Mouse (Mus musculus) ovary, adult 18-20 months (tissue): ENCODE measurements around the gene Ttc23l.
"Not testable (repeated sequence)": the region's sequence is repeated elsewhere in the genome, so short reads cannot be mapped to it uniquely, and the experiment has no call there.

Source experiments
- DNase-seq: peaks from one replicate; pipeline ENCODE4 v3.0.0; 2022; ENCODE audit warnings: low spot score, mixed read lengths

Ttc23l gene

DNA sequence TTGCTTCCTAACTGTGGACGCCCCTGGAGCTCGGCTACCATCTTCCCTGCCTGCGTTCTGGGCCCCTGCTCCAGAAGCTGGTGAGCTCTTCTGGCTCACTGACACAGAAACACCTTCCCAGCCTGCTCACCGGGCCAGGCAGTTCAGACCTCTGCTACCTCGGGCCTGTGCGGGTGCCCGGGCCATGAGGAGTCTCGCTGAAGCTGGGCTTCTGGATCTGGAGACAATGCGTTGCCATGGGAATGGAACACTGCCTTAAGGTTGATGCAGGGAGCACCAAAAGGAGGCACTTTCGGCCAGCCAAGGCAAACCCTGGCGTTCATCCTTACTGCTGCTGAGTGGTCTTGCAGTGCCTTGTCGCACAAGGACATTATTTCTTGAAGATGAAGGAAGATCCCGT lies at the start of gene Ttc23l:
Gene Ttc23l (minus strand): TSS at position 204 of the 400 bp plus-strand sequence.
- no peak for DNase-seq

- no peak for DNase-seq
These were observed 40.9 kb upstream of the Ttc23l start for GRCm38 (mm10) chr15:10599413-10599812.

- DNase-seq: no peak
These were observed 40.1 kb upstream of the Ttc23l start for GRCm38 (mm10) chr15:10598259-10599225.

DNA sequence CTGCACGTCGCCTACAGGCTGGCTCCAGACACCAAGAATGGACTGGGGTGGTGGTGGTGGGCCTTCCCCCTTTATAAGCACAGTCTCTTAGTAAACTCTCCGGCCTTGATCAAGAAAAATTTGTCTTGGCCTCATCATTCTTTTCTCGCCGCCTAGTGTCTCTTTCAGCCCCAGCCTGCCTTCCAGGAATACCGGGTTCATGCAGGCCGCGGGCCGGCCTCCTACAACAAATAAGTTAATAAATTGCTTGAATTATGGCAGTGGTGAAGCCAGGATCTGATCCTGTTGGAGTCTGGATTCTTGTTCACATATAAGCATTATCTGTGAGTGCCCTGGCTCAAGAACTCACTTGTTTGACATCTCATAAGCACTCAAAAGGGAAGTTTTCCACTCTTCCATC lies 38.4 kb upstream of the Ttc23l start:
- DNase-seq: no peak

DNA sequence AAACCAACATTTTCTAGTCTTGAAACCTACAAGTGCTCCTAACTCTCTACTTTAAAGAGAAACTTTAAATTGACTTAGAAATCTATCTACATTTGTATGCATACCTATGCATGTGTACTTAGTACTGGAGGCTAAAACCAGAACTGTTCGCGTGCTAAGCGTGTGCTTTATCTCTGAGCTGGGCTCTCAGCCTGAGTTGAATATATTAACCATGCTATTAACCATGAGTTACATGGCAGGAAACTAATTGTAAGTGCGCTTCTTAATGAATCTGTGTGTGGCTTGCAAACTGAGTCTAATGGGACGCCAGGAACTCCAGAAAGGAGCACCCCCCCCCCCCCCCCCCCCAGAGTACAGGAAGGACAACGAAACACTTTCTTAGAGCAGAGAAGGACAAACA lies 36.9 kb upstream of the Ttc23l start:
- DNase-seq: no peak

DNA sequence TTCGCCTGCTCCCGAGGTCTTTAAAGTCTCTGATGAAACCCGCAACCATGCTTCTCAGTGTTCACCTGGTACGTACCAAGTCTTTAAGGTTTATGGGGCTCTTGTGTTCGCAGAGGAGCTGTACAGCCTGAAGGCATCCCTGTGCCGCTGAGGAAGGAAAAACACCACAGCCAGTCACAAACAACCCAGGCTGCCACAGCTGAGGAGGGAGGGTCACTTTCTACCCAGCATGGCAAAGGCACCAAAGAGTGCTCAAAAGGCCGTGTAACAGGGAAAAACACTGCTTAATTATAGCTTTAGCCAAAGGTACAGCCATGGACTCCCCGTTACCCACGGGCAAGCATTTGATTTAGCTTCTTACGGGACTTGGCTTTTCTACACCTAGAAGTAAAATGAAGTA lies 36.4 kb upstream of the Ttc23l start:
- no peak for DNase-seq

- DNase-seq: no peak
These were observed 34.6 kb upstream of the Ttc23l start for GRCm38 (mm10) chr15:10593094-10593493.

DNA sequence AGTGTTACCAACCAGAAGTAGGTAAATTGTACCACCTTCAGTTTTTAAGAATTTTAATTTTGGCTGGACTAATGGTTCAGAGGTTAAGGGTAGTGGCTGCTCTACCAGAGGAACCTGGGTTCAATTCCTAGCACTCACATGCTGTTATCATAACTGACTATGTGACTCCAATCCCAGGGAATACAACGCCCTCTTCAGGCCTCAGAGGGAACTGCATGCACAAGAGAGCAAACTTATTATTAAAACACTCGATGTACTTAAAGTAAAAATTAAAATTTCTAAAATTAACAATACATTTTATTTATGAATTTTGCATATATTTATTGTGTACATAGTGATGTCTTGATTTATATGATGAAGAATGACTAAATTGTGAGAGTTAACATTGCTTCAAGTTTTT lies 28.1 kb upstream of the Ttc23l start:
- DNase-seq: no peak

DNA sequence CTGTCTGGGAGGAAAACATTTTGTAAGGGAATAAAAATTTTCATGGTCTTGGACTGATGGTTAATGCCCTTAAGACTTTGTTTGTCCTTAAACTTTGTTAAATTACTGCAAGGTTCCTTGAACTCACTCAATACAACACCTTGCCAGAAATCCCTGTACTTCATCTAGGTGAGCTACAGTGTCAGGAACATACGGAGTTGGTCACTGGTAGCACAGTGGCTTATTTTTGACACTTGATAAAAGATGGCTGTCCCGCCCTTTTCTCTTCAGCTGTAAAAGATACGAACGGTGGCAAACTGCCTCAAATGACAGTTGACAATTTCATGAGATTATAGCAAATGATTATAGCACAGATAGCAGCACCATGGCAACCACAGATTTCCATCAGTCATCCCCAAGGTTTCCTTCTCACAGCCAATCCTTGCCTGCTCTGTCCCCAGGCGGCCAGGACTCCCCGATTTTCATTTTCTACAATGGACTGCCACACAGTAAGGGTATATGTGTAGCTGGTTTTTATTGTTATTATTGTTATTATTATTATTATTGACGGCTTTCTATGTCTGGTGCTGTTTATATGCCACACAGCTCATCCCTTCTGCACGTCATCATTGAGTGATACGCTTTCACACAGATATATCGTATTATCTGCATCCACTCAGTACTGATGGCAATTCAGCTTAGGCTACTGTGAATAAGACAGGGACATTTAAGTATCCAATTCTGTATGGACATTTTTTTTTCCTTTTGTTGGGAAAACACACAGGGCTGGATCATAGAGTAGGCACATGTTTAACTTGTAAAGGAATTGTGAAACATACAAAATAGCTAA lies 26.1 kb upstream of the Ttc23l start:
- no peak for DNase-seq

DNA sequence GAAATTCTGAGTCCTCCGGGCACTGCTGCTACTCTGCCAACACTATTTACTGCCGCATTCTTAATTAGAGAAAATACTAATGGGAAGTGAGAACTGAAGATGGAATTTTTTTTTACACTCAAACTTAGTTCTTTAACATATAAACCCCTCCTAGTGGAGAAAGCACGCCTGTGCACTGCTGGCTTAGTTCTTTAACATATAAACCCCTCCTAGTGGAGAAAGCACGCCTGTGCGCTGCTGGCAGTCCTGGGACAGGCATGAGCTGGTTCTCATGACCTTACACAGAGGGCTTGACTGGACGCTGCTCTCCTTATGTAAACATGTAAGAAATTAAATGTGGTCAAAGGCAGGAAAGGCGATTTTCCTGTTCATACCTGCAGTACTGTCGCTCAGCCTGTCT lies 24.9 kb upstream of the Ttc23l start:
- DNase-seq: peak; percentile 16

DNA sequence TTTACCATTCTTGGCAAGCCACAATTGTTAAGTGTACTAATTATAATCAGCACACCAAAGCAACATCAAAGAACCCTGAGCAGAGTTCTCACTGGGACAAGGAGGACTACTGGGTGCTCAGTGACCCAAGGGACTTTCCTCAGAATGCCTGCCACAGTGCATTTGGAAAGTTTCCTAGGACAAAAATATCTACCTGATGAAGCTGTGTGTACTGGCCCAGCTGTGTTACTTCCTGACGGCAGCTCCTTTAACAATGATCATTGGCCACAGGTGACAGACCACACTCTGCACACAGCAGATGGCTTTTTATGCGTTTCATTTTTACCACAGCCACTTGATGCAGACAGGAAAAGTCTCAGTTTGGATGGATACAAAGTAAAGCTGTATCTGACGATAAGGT lies 20.7 kb upstream of the Ttc23l start:
- DNase-seq: no peak

GRCm38 (mm10) chr15:10566486-10566885 lies 8.0 kb upstream of the Ttc23l start:
- DNase-seq: no peak

DNA sequence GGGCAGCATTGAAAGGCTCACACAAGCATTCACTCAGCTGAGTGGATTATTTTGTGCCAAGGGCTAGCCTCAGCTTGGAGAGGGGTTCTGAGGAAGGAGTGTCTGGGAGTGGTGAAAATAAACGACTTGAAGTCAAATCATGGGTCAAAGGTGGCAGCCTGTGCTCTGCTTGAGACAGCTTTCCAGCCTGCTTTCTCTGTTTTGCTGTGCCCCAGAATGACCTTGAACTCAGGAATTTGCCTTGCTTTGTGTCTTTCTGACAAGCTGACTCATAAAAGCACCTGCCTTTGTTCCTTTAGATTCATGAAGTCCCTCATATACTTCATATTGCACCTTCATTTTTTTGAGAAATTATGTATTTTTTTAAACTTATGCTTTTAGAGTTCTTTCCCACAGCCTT lies 5.7 kb upstream of the Ttc23l start:
- no peak for DNase-seq

- no peak for DNase-seq
These were observed 3.8 kb upstream of the Ttc23l start for GRCm38 (mm10) chr15:10562281-10562680.

GRCm38 (mm10) chr15:10560005-10560404 lies 1.5 kb upstream of the Ttc23l start:
- DNase-seq: no peak

DNA sequence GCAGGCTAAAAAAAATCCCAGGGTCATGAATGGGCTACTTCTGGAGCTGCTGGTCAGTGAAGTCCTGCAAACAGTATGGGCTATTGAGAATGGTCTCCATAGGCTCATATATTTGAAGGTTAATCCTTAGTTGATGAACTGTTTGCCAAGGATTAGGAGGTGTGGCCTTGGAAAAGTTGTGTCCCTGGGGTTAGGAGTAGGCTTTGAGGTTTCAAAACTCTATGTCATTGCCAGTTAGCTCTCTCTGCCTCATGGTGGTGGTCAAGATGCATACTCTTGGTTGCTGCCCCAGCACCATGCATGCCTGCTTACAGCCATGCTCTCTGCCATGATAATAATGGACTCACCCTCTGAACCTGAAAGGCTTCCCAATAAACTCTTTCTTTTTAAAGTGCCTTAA lies 4.1 kb downstream of the Ttc23l start:
- no peak for DNase-seq

DNA sequence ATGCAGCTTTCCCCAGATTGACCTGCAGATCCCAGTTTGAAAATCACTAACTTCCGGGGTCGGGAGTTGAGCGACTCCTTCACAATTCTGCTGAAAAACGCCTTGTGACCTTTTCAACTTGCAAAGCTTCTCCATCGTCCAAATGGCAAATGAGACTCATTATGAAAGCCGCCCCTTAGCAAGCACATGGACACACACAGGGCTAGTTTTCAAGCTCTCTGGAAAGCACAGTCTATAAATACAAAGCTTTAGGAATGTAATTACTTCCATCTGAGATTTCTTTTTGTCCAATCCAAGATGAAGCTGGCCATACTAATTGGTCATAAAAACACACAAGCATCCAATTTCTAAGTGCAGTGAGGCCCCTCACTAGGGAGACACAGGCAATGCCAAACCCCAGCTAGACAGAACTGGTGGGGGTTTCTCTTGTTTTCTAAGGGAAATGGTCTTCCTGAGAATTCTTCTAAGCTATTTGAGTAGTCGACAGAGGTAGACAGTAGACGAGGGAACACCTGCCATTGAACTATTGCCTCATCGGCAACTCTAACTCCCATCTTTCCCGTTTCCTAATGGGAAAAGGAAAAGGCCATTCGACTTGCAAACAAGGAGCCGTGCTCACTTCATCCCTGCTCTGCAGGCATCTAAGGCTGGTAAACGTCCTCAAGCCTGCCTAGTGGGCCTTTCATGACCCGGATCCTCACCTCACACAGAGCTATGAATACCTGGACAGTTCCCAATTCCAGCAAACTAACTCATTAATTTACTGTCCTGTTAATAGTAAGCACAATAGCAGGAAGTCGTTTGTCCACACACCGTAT lies 18.0 kb downstream of the Ttc23l start:
- no peak for DNase-seq

- no peak for DNase-seq
These were observed 22.5 kb downstream of the Ttc23l start for GRCm38 (mm10) chr15:10535969-10536368.

DNA sequence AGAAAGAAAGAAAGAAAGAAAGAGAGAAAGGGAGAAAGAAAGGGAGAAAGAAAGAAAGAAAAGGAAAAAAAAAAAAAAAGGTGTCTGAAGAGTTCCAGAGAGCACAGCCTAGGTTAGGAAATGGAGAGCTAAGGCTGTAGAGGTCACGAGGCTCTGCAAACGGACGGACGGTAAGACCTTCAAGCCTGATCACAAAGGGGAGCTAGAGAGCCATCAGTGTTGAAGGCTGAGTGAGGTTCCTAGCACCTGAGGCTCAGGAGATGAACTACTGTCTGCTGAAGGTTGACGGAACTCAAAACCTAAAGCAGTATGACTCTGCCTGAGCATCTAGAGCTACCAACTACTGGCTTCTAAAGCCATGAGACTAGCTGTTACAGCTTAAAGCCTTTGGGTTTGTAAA lies 23.9 kb downstream of the Ttc23l start:
- DNase-seq: no peak

- DNase-seq: not testable (repeated sequence)
These were observed 25.1 kb downstream of the Ttc23l start for GRCm38 (mm10) chr15:10533361-10533760.

DNA sequence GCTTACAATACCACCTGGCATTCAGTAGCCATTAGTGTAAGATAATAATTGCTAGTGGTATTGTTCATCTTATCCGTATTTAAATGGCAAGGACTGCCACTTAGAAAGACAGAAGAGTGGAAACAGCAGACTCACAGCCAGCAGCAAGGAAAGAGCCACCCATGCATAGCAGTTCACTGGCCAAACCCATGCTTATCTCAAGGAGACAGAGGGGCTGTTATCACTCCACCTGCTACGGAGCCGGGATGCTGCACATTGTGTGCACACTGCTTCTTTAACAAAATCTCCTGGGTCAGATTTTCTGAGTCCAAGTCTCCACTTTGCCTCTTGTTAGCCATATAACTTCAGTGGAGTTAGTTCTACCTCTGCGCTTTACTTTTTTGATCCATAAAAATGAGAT lies 27.1 kb downstream of the Ttc23l start:
- no peak for DNase-seq

DNA sequence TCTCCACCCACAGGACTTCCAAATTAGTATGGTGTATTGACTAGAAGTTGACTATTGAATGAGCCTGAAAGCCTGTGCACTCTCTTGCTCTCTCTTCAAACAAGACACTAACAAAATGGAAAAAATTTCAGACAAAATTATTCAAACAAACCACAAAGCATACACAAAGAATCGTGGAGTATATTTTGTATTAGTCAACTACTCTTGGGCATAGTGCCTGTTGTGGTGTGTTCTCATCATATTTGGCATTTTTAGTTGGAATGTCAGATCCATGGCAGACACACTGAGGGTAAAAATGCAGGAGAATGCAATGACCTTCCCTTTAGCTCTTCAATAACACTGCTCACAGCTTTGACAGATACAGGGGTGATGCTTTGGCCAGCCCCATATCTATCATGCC lies 32.6 kb downstream of the Ttc23l start:
- no peak for DNase-seq
